Mouse (Mus musculus) CH12.LX (cell line): ENCODE measurements at regions not wholly inside any gene's neighbourhood (a gene's known extent, or its start where the extent isn't known, plus 50 kb on each side); places are given as distances from the start of the nearest gene placed in this dataset.

Source experiments
- DNase-seq: peaks from one replicate; pipeline ENCODE4 v3.0.0-alpha.2; 2013; ENCODE audit errors: extremely low read depth
- H3K27ac ChIP-seq: 2 replicates; pipeline ENCODE4 v1.5.1; 2012; ENCODE audit warnings: low read depth, mild to moderate bottlenecking, control low read depth, moderate library complexity; ENCODE audit not compliant: insufficient read depth
- H3K27me3 ChIP-seq: replicated peaks from 2 replicates; pipeline ENCODE3; 2012; ENCODE audit warnings: inconsistent platforms
- H3K36me3 ChIP-seq, 2 experiments: replicated peaks in 1 of 2; 2 replicates each; pipeline versions ENCODE3 to v1.6.1; 2012; ENCODE audit warnings: inconsistent platforms in 1 of 2, low read length in 1 of 2, mild to moderate bottlenecking in 1 of 2, mixed read lengths in 1 of 2, moderate library complexity in 1 of 2; ENCODE audit not compliant: control insufficient read depth in 1 of 2, insufficient read depth in 1 of 2
- H3K4me1 ChIP-seq, 2 experiments: 2 replicates each; pipeline ENCODE4 v1.6.1; 2012; ENCODE audit warnings: inconsistent platforms in 1 of 2, moderate library complexity in 1 of 2; ENCODE audit not compliant: insufficient read depth in 2 of 2, control insufficient read depth in 1 of 2
- H3K4me2 ChIP-seq: 2 replicates; pipeline ENCODE4 v1.6.1; 2012; ENCODE audit warnings: low read depth, mild to moderate bottlenecking, control low read depth; ENCODE audit not compliant: poor library complexity, insufficient read depth, severe bottlenecking
- H3K4me3 ChIP-seq, 3 experiments: fragments of 150-350 bp in 1 of 3; sonication (generic) in 1 of 3; replicated peaks in 1 of 3; 2 replicates each; pipeline versions ENCODE3 to v1.5.1; 2011 to 2012; ENCODE audit warnings: low read depth in 2 of 3, low read length in 2 of 3, mild to moderate bottlenecking in 2 of 3, moderate library complexity in 2 of 3, control low read depth in 1 of 3, improper control_type of control experiment in 1 of 3, inconsistent platforms in 1 of 3, mixed read lengths in 1 of 3; ENCODE audit not compliant: poor library complexity in 1 of 3
- H3K79me2 ChIP-seq: replicated peaks from 2 replicates; pipeline ENCODE4 v1.6.1; 2012; ENCODE audit warnings: mild to moderate bottlenecking, moderate library complexity; ENCODE audit not compliant: control insufficient read depth, poor library complexity, insufficient read depth, severe bottlenecking; ENCODE audit errors: extremely low read depth
- H3K9ac ChIP-seq: 2 replicates; pipeline ENCODE4 v1.6.1; 2012; ENCODE audit warnings: low read depth, mild to moderate bottlenecking, control low read depth, moderate library complexity; ENCODE audit not compliant: insufficient read depth
- H3K9me3 ChIP-seq: replicated peaks from 2 replicates; pipeline ENCODE3; 2012; ENCODE audit warnings: low read length, inconsistent platforms, mixed read lengths
- BHLHE40 ChIP-seq: IDR thresholded peaks from 2 replicates; pipeline ENCODE4 v1.6.1; 2011; ENCODE audit warnings: mild to moderate bottlenecking, low read depth, low read length, improper control_type of control experiment
- CHD2 ChIP-seq: IDR thresholded peaks from 2 replicates; pipeline ENCODE4 v1.6.1; 2011; ENCODE audit warnings: low read length, improper control_type of control experiment
- EP300 ChIP-seq: IDR thresholded peaks from 2 replicates; pipeline ENCODE4 v1.6.1; 2011; ENCODE audit warnings: low read length, improper control_type of control experiment
- ETS1 ChIP-seq: conservative IDR thresholded peaks from 2 replicates; pipeline ENCODE4 v1.6.1; 2012; ENCODE audit warnings: low read depth, mild to moderate bottlenecking, inconsistent platforms, low read length, improper control_type of control experiment, moderate library complexity
- HCFC1 ChIP-seq: IDR thresholded peaks from 2 replicates; pipeline ENCODE4 v1.6.1; 2012; ENCODE audit warnings: low read depth, mild to moderate bottlenecking, inconsistent platforms, low read length, improper control_type of control experiment
- IRF4 ChIP-seq: IDR thresholded peaks from 2 replicates; pipeline ENCODE4 v1.6.1; 2014; ENCODE audit warnings: low read depth, mild to moderate bottlenecking, inconsistent platforms, low read length, improper control_type of control experiment
- MAFK ChIP-seq: IDR thresholded peaks from 2 replicates; pipeline ENCODE4 v1.6.1; 2011; ENCODE audit warnings: low read length, improper control_type of control experiment; ENCODE audit not compliant: insufficient replicate concordance
- MAZ ChIP-seq: IDR thresholded peaks from 2 replicates; pipeline ENCODE4 v1.6.1; 2012; ENCODE audit warnings: low read depth, mild to moderate bottlenecking, inconsistent platforms, low read length, improper control_type of control experiment, moderate library complexity
- MEF2A ChIP-seq: IDR thresholded peaks from 2 replicates; pipeline ENCODE4 v1.6.1; 2014; ENCODE audit warnings: low read depth, mild to moderate bottlenecking, inconsistent platforms, low read length, improper control_type of control experiment, borderline replicate concordance
- MYC ChIP-seq: IDR thresholded peaks from 2 replicates; pipeline ENCODE4 v1.6.1; 2011; ENCODE audit warnings: low read depth, mild to moderate bottlenecking, improper control_type of control experiment, low read length
- NRF1 ChIP-seq: IDR thresholded peaks from 2 replicates; pipeline ENCODE4 v1.6.1; 2014; ENCODE audit warnings: low read depth, mild to moderate bottlenecking, inconsistent platforms, low read length, improper control_type of control experiment, moderate library complexity
- SMC3 ChIP-seq: IDR thresholded peaks from 2 replicates; pipeline ENCODE4 v1.6.1; 2011; ENCODE audit warnings: low read depth, low read length, improper control_type of control experiment
- USF1 ChIP-seq: IDR thresholded peaks from 2 replicates; pipeline ENCODE4 v1.6.1; 2014; ENCODE audit warnings: low read depth, mild to moderate bottlenecking, inconsistent platforms, low read length, improper control_type of control experiment
- USF2 ChIP-seq: conservative IDR thresholded peaks from 2 replicates; pipeline ENCODE4 v1.6.1; 2011; ENCODE audit warnings: low read depth, low read length, improper control_type of control experiment
- ZMIZ1 ChIP-seq: IDR thresholded peaks from 2 replicates; pipeline ENCODE4 v1.6.1; 2012; ENCODE audit warnings: low read depth, mild to moderate bottlenecking, inconsistent platforms, low read length, improper control_type of control experiment
- dilution Hi-C: fragments of 300-500 bp; cut with MboI; formaldehyde crosslinking; loops from 2 replicates; pipeline ENCODE4 v1.14.3; 2020; ENCODE audit warnings: low sequenced_read_pairs; ENCODE audit not compliant: extremely low pct_unique_long_range_greater_than_20kb, extremely low pct_ligation_motif_present
- in situ Hi-C: fragments of 300-500 bp; cut with MboI; formaldehyde crosslinking; loops from 3 replicates; pipeline ENCODE4 v1.14.3; 2019; ENCODE audit warnings: low sequenced_read_pairs, low pct_ligation_motif_present, low pct_unique_long_range_greater_than_20kb, mixed read lengths

DNA sequence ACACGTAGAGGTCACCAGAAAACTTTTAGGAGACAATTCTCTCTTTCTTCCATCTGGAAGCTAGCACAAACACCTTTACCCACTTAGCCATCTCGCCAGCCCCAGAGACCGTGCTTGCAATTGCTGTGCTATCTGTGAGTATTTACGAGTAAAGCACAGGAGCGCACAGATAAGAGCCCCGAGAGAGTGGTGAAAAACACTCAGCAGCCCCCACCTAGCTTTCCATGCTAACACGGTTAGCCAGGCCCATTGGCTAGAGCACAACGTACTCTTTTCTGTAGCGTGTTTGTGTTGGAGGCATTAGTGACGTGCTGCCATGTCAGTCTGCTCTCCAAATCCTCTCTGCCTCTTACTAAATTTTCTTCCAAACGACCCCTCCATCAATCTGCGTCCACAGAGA is 112.8 kb downstream of the Chic2 start:
- Histone ChIP-seq H3K4me1 (no peaks in the 10 kb centered on the region; a peak in 1 of 4 replicates), H3K36me3 (no peaks in the 10 kb centered on the region), H3K27me3 (no peaks in the 10 kb centered on the region), H3K9ac (no peak overlapping the region), H3K4me2 (no peak overlapping the region), H3K9me3 (no peaks in the 10 kb centered on the region), H3K4me3 (no peak overlapping the region), H3K27ac (no peak overlapping the region), H3K79me2 (no peaks in the 10 kb centered on the region)
- in situ Hi-C loops: loop anchor here (25.0 kb wide), 3 partner anchors 269 to 619 kb away; no protein-coding TSS in a partner anchor
- DNase-seq: no peak
- no peak for TF ChIP-seq USF2
- TF ChIP-seq HCFC1: no peak
- TF ChIP-seq MYC: no peak
- TF ChIP-seq CHD2: no peak
- no peak for TF ChIP-seq MAZ
- no peak for TF ChIP-seq BHLHE40
- TF ChIP-seq SMC3: no peak
- no peak for TF ChIP-seq USF1
- TF ChIP-seq, all 38 proteins: peak for 0
- dilution Hi-C loops: no loop called here

DNA sequence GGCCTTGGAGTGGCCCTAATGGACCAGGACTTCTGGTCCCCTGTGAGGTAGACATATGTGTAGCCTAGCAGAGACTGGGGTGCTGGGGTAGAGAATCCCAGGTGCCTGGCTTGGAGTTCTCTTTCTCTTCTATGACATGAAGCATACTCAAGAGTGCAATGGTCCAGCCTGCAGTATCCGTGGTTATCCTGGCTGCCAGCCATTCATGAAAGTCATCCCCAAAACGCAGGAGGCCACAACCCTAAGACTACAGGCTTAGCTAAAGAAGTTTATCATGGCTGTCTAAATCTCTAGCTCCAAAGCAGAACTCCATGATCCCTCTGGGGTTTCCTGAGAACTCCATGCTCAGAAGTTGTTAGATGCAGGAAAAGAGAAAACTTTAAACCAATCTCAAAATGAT is 117.0 kb downstream of the Chic2 start:
- no peak overlapping the region for H3K4me2 ChIP-seq
- no peaks in the 10 kb centered on the region for H3K9me3 ChIP-seq
- H3K9ac ChIP-seq: no peak overlapping the region
- no peaks in the 10 kb centered on the region for H3K79me2 ChIP-seq
- no peaks in the 10 kb centered on the region for H3K27me3 ChIP-seq
- H3K4me1 ChIP-seq: peaks cover 0 to 3% of the 10 kb centered on the region in 2 experiments; a peak in 1 of 4 replicates
- TF ChIP-seq NRF1: no peak
- no peak for TF ChIP-seq ZMIZ1
- no peak for TF ChIP-seq HCFC1
- no peak for TF ChIP-seq ETS1
- no peak for TF ChIP-seq MEF2A
- TF ChIP-seq IRF4: no peak
- TF ChIP-seq USF2: no peak
- TF ChIP-seq EP300: no peak
- TF ChIP-seq MAZ: no peak
- TF ChIP-seq MAFK: no peak
- TF ChIP-seq, all 38 proteins: peak for 0
- Histone ChIP-seq H3K4me3 (no peak overlapping the region), H3K36me3 (no peaks in the 10 kb centered on the region), H3K27ac (no peak overlapping the region)
- in situ Hi-C loops (loop anchor here (25.0 kb wide), 3 partner anchors 265 to 615 kb away; no protein-coding TSS in a partner anchor), dilution Hi-C loops (no loop called here)
- DNase-seq: no peak
